Mouse (Mus musculus) hematopoietic stem cell, adult 5-6 weeks (primary cell): ENCODE results near the gene Pa2g4. TPM values are rescaled to one million over a fixed set of nuclear protein-coding genes. Genes with fewer than 3 reads are reported as not detected.
"Not testable (repeated sequence)": the region's sequence is repeated elsewhere in the genome, so short reads cannot be mapped to it uniquely, and the experiment has no call there.

Experiments
- ATAC-seq, 2 experiments: fragments of 125-278 bp in 1 of 2; replicated peaks in 1 of 2; 2 replicates each; pipeline ENCODE4 v1.8.0; 2016 to 2017; ENCODE audit warnings: inconsistent platforms in 2 of 2, mild to moderate bottlenecking in 2 of 2, moderate number of reproducible peaks in 2 of 2, low read depth in 1 of 2, moderate TSS enrichment in 1 of 2; ENCODE audit not compliant: low FRiP score in 2 of 2, poor library complexity in 2 of 2, severe bottlenecking in 2 of 2, insufficient read depth in 1 of 2, low TSS enrichment in 1 of 2
- total RNA-seq: library from RNA; stranded (forward); fragments of 172-1452, 232-1000 nt; gene quantifications from 2 replicates; pipeline ENCODE4 v1.2.3, GENCODE M21; 2017

Pa2g4 gene
- total RNA-seq, 1 experiment from 2014 or later, result 337 TPM

GRCm38 (mm10) chr10:128586546-128586945 lies 20.8 kb upstream of the Pa2g4 start:
- no peak for ATAC-seq

DNA sequence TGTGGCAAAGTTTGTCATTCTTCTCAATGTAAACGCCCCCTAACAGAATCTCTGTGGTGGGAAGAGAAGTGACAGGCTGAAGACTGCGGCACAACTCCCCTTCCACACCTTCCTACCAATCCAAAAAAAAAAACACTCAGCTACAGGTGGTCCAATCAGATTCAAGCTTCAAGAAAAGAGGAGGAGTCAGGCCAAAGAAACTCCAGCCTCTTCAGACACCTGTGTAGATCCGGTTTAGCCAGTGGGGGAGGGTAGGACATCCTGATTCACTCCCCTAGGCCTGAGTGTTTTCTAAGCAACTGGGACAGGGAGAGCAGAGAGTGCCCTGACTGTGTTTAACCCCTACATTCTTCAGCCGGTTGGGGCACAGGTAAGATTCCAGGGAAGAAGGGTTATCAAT lies 18.6 kb upstream of the Pa2g4 start:
- ATAC-seq, result no peak

DNA sequence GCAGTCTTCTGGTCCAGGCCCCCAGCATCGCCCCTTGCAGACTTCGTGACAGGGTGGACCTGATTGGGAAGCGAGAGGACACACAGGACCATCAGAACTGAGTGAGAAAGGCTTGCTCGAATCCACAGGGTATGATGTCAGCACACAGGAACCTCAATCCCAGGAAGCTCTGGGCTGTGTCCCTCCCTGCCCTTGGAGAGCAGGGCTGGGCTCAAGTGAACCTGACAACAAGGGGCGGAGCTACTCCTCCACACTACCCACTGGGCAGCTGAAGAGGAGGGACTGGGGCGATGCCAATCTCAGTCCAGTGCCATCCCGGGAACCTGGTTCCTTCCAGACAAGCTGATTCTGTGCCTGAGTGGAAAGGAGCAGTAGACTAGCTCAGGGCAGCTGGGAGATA lies 17.9 kb upstream of the Pa2g4 start:
- ATAC-seq, result no peak

DNA sequence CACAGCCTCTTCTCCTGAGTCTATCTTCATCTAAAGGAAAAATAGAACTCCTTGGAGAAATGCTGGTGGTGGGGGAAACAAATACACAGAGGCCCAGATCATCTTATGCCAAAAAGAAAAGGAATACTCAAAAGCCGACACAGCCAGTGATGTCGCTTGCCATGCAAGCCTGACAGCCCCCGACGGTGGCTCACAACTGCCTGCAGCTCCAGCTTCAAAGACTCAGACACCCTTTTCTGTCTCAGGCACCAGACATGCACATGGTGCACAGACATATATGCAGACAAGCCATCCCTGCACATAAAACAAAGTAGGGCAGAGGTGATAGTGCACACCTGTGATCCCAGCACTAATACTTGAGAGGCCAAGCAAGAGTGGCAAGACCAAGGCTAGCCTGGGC lies 13.9 kb upstream of the Pa2g4 start:
- no peak for ATAC-seq

- no peak for ATAC-seq
Observed at GRCm38 (mm10) chr10:128579298-128579697, 13.5 kb upstream of the Pa2g4 start.

GRCm38 (mm10) chr10:128578330-128578729 lies 12.5 kb upstream of the Pa2g4 start:
- no peak for ATAC-seq

DNA sequence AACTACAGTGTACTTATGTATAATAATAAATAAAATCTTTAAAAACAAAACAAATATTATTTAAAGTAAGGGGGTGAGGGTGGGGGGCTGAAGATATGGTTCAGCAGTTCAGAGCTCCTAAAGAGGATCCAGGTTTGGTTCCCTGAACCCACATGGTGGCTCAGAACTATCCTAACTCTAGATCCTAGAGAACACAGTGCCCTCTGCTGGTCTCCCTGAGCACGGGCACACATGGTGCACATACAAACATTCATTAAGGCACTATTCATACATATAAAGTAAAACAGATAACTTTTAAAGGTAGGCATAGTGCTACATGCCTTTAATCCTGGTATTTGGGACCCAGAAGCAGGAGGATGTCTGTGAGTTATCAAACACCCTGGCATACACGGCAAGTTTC lies 9.3 kb upstream of the Pa2g4 start:
- ATAC-seq, result no peak

GRCm38 (mm10) chr10:128565206-128565787 lies 490 bp downstream of the Pa2g4 start:
- ATAC-seq, result peak in 1 of 2 experiments; percentile 18; a peak in 1 of 4 replicates

DNA sequence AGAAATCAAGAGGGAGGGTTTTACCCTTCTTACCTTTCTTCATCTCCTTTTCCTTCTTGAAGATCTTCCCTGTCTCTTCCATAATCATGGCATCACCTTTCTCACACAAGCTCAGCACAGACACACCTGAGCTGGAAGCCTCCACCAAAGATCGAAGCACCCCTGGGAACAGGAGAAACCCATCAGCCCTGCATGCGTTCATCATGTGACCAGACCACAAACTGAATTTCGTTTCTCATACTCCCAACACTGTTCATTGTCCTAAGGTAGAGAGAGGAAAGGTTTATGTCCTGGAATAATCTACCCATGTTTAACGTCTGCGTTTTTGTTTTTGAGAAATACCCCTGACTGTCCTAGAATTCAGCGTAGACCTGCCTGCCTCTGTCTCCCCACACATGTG lies 2.2 kb downstream of the Pa2g4 start:
- ATAC-seq, result no peak

- no peak for ATAC-seq
Observed at GRCm38 (mm10) chr10:128556963-128557362, 8.8 kb downstream of the Pa2g4 start.

- no peak for ATAC-seq
Observed at GRCm38 (mm10) chr10:128556286-128556685, 9.5 kb downstream of the Pa2g4 start.

DNA sequence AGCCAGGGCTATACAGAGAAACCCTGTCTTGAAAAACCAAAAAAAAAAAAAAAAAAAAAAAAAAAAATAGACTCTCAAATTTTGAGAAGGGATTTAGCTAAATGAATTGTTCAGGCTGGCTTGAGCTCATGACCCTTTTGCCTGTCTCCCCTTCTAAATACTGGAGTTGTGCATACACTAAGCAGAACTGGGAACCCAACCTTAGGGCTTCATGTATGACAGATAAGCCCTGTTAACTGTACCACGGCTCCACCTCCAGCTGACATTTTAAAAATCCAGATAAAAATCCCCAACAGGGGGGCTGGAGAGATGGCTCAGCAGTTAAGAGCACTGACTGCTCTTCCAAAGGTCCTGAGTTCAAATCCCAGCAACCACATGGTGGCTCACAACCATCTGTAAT lies 10.2 kb downstream of the Pa2g4 start:
- not testable (repeated sequence) for ATAC-seq

- ATAC-seq, result not testable (repeated sequence)
Observed at GRCm38 (mm10) chr10:128550144-128550823, 15.5 kb downstream of the Pa2g4 start.

DNA sequence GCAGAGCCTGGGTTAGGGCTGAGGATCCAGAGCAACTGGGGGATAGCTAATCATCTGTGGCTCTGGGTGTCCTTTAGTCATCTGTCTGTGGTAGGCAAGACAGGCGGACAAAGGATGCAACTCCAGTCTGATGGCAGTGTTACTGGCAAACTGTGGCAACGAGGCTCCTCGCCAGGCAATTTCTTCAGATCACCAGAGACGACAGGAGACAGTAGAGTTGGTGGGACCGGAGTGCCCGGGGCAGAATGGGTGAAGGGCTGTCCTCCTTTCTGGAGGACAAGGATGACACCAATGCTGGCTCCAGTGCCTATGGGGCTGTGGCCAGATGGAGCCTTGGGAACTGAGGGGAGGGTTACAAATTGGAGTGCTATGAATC lies 16.1 kb downstream of the Pa2g4 start:
- ATAC-seq, result not testable (repeated sequence)

DNA sequence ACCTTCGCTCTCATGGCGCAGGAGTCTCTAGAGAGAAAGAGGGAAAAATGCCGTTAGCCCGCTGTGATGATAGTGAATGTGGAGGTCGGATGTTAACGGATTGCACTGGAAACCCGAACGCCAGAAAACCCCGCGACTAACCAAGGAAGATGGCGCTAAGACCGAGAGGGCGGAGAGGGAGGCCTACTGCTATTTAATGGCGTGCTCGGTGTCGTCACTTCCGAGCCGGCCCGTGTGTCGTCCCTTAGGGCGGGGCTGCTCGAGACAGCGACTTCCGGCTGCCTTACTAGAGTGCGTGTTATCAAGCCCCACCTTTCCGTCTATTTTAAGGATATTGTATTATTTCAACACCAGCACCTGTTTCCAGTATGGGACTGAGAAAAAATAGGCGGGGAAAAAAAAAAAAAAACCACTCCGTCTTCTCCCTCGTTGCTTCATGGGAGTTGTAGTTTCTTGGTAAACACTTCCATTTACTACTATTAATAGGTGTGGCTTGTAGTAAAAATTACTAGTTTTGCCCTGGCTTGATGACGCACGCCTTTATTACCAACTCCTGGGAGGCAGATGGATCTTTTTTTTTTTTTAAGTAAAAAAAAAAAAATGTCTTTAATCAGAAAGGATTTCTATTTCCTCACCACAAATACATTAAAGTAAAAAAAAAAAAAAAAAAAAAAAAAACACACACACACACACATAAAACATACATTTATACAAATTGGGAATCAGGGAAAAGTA lies 16.7 kb downstream of the Pa2g4 start, which contains the start of gene Rpl41:
TSS of gene Rpl41 (minus strand) at position 359 of the 735 bp plus-strand sequence.
- ATAC-seq, result peak; percentile 82 to 87

DNA sequence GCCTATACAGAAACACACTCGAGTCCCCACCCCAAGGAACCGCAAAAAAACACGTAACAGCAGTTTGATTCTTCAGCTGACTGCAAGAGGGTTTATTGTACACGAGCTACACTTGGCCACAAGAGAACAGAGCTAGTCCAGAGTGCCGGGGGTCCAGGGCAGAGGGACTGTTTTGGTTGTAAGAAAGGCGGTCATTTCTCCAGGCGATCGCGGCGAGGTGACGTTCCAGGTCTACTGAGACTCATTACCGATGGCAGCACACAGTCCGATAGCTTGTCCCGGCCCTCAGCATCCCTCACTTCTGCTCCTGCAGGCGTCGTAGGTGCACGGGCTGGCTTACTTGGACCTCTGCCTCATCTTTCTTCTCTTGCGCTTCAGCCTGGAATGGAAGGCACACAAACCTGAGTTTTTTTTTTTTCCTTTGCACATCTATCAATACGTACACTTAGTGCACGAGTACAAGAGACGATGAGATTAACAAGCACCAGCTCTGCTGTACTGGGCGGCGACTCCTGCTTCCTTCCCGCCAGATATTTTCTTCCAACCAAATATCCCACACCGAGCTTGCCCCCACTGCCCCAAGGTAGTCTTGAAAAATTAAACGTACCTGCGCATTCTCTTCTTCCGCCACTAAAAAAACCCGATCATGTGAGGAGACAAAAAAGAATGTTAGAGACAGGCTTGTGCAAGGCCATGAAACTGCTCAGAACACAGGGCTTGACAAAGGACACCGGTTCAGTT lies 17.6 kb downstream of the Pa2g4 start:
- ATAC-seq, result not testable (repeated sequence)

DNA sequence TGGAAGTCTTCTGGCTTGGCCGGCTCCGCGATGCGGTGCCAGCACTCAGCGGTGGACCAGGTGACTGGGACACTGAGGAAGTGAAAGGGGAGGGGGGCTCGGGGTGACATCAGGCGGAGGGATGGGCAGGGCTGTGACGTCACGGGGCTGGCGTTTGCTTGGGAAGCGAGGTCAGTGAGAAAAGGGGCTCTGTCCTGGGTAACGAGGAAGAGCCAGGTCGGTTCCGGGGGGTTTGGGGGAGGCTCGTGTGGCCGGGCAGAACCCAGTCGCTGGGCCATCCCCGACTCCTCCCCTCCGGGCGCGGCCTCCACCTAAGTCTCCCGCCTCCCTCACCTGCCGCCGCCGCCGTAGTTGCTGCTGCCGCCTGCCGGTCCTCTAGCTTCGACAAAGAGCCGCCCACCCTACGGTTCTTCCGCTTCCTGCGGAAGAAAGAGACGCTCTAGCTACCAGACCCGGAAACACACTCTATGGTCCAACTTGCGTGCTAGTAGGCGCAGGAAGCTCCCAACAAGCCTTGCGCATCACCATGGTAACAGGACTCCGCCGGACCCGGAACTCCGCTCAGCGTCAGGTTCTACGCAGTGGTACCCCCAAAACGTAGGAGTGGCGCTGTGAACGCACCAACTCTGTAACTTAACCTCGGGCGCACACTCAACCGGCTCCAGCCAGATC lies 18.3 kb downstream of the Pa2g4 start, which contains the start of gene Zc3h10:
TSS of gene Zc3h10 (minus strand) at position 414 of the 672 bp plus-strand sequence.
- ATAC-seq, result peak; percentile 74 to 80
